Mouse (Mus musculus): ENCODE measurements around the gene Tspan8. TPM values are rescaled to one million over a fixed set of nuclear protein-coding genes. Genes with fewer than 3 reads are reported as not detected.

Tspan8 gene
- polyA plus RNA-seq (2014; fragmentation: Illumina TruSeq; extraction: RNeasy Lipid Tissue Mini Kit (QIAGEN cat#74804); ENCODE audit: low read depth, low replicate concordance) = 1.8 TPM

GRCm38 (mm10) chr10:115816511-115816910 lies at the start of gene Tspan8:
Gene Tspan8, plus strand, starts transcription at chr10:115816832.

Other genes starting within 250 kb of the Tspan8 start
- not detected for gene A930009A15Rik, start 246.8 kb upstream of the Tspan8 start, polyA plus RNA-seq (2014; fragmentation: Illumina TruSeq; extraction: RNeasy Lipid Tissue Mini Kit (QIAGEN cat#74804); ENCODE audit: low read depth, low replicate concordance)
- gene Lgr5, start 229.1 kb upstream of the Tspan8 start, polyA plus RNA-seq (2014; fragmentation: Illumina TruSeq; extraction: RNeasy Lipid Tissue Mini Kit (QIAGEN cat#74804); ENCODE audit: low read depth, low replicate concordance) = 0.08 TPM
- 1.6 TPM for gene Ptprr, start 201.4 kb downstream of the Tspan8 start, polyA plus RNA-seq (2014; fragmentation: Illumina TruSeq; extraction: RNeasy Lipid Tissue Mini Kit (QIAGEN cat#74804); ENCODE audit: low read depth, low replicate concordance)